Mouse (Mus musculus) intestine, embryonic 14.5 days (tissue): ENCODE measurements around the gene Zbtb49. TPM values are rescaled to one million over a fixed set of nuclear protein-coding genes. Genes with fewer than 3 reads are reported as not detected.

Source experiments
- ATAC-seq: fragments of 200-750 bp; cut with Nextera tagmentation; replicated peaks from 2 replicates; pipeline ENCODE4 v1.8.0; 2017; ENCODE audit warnings: low read depth, moderate number of reproducible peaks, moderate TSS enrichment, moderate library complexity; ENCODE audit not compliant: low FRiP score, low TSS enrichment
- DNase-seq: peaks from one replicate; pipeline ENCODE4 v3.0.0-alpha.2; 2018; ENCODE audit warnings: low spot score
- H3K27ac ChIP-seq: fragments of 300-500 bp; sonication (generic); 2 replicates; pipeline ENCODE4 v1.5.1; 2014; ENCODE audit warnings: low read depth, mild to moderate bottlenecking, control low read depth
- H3K27me3 ChIP-seq: fragments of 300-500 bp; sonication (generic); replicated peaks from 2 replicates; pipeline ENCODE4 v1.6.1; 2014; ENCODE audit warnings: low read length, control low read depth; ENCODE audit not compliant: control insufficient read depth, insufficient read depth
- H3K36me3 ChIP-seq: fragments of 300-500 bp; sonication (generic); 2 replicates; pipeline ENCODE4 v1.6.1; 2014; ENCODE audit warnings: low read length, control low read depth; ENCODE audit not compliant: control insufficient read depth, insufficient read depth
- H3K4me1 ChIP-seq: fragments of 300-500 bp; sonication (generic); replicated peaks from 2 replicates; pipeline ENCODE4 v1.6.1; 2014; ENCODE audit warnings: low read length, control low read depth, mixed read lengths; ENCODE audit not compliant: control insufficient read depth, insufficient read depth
- H3K4me2 ChIP-seq: fragments of 300-500 bp; sonication (generic); 2 replicates; pipeline ENCODE4 v1.6.1; 2014; ENCODE audit warnings: low read length
- H3K4me3 ChIP-seq: fragments of 300-500 bp; sonication (generic); 2 replicates; pipeline ENCODE4 v1.5.1; 2014; ENCODE audit warnings: low read depth, low read length, control low read depth, mixed read lengths
- H3K9ac ChIP-seq: fragments of 300-500 bp; sonication (generic); 2 replicates; pipeline ENCODE4 v1.6.1; 2014; ENCODE audit warnings: mild to moderate bottlenecking, low read length
- H3K9me3 ChIP-seq: fragments of 300-500 bp; sonication (generic); 2 replicates; pipeline ENCODE4 v1.6.1; 2016; ENCODE audit warnings: low read length, control low read depth; ENCODE audit not compliant: control insufficient read depth
- WGBS: fragments of 180-500 bp; shearing (Covaris S2); extraction: QIAGEN DNeasy Blood & Tissue Kit; methylation state at CpG from one replicate; pipeline ENCODE4 v1.1.7; 2014; 5-methylcytosine and 5-hydroxymethylcytosine counted together
- polyA plus RNA-seq: library from polyadenylated mRNA; unstranded; fragments of >200 nt; fragmentation: Nextera tagmentation; extraction: Ambion mirVana; gene quantifications from 2 replicates; pipeline ENCODE4 v1.2.1, GENCODE M21; 2014

Gene Zbtb49
- polyA plus RNA-seq, 1 experiment from 2014 or later = 10.5 TPM

- no peaks in the 10 kb centered on the region for H3K9me3 ChIP-seq
- no peak overlapping the region for H3K4me2 ChIP-seq
- no peak overlapping the region for H3K4me3 ChIP-seq
Measured at GRCm38 (mm10) chr5:38174256-38174912, 45.9 kb downstream of the Zbtb49 start.

DNA sequence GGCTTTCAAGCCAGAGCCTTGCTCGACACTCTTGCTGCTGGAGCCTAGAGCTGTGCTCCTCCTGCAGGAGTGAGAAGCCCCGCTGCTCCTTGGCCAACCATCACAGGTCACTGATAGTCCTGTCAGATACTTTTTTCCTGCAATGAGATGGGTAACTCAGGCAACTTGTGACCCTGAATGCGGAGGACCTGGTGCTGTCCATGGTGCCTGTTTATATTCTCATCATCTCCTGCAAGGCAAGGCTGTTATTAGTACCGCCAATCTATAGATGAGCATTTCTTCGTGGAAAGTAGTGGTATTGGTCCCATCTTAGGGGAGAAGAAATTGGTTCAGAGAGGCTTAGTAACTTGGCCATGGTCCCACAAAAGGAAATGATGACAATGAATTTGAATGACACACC is 46.5 kb downstream of the Zbtb49 start:
- Histone ChIP-seq H3K36me3 (no peaks in the 10 kb centered on the region), H3K27ac (no peak overlapping the region), H3K9me3 (no peaks in the 10 kb centered on the region), H3K4me1 (no peaks in the 10 kb centered on the region), H3K4me3 (no peak overlapping the region), H3K4me2 (no peak overlapping the region), H3K27me3 (no peaks in the 10 kb centered on the region), H3K9ac (no peak overlapping the region)
- 38% methylated on average over 5 of the region's 5 CpGs for WGBS
- DNase-seq (no peak), ATAC-seq (no peak)

More at GRCm38 (mm10) chr5:38174256-38174912, 45.9 kb downstream of the Zbtb49 start:
- no peak for DNase-seq
- no peaks in the 10 kb centered on the region for H3K4me1 ChIP-seq
- H3K27me3 ChIP-seq = no peaks in the 10 kb centered on the region
- 75% methylated on average over 16 of the region's 16 CpGs for WGBS
- H3K27ac ChIP-seq = no peak overlapping the region
- ATAC-seq = no peak
- H3K36me3 ChIP-seq = no peaks in the 10 kb centered on the region
- H3K9ac ChIP-seq = no peak overlapping the region

- no peaks in the 10 kb centered on the region for H3K27me3 ChIP-seq
- H3K9ac ChIP-seq = no peak overlapping the region
- no peak overlapping the region for H3K27ac ChIP-seq
- no peak overlapping the region for H3K4me3 ChIP-seq
- ATAC-seq (no peak), DNase-seq (no peak)
- H3K4me1 ChIP-seq = no peaks in the 10 kb centered on the region
- no peak overlapping the region for H3K4me2 ChIP-seq
- WGBS = 68% methylated on average over 11 of the region's 11 CpGs
- no peaks in the 10 kb centered on the region for H3K9me3 ChIP-seq
- no peaks in the 10 kb centered on the region for H3K36me3 ChIP-seq
Measured at GRCm38 (mm10) chr5:38168497-38168896, 51.8 kb downstream of the Zbtb49 start.

DNA sequence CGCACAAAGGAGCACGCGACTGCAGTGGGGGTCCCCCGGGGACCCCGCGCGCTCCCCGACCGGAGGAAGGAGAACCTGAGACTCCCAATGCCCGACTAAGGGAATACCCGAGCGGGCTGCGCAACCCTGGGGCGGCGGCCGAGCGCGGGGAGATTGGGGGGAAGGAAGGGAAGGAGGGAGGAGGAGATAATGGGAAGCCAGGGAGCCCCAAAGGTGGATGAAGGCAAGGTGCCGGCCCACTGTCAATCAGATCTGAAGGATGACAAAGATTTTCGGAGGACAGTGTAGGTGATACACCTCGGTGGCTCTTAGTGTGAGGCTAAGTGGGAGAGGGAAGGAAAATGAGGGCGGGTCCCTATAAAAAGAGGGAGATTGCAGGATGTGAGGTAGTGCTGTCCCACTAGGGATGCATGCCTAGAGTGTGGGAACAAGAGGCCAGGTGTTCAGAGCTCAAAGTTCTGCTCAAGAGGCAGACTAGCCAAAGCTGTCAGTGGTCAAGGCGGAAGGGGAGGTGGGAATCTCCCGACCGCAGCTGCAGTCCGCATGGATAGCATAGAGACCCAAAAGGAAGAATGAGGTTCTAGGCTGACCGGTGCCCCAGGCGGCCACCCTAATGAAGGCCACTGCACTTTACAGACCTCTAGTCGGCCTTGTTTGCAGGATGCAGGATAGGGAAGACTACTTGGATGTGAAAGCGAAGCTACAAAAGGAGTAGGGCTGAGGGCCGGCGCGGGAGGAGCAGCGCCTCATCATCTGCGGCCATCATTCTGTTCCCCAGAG is 60.4 kb downstream of the Zbtb49 start, which contains the start of gene Nsg1:
TSS of gene Nsg1 (minus strand) at position 274 of the 780 bp plus-strand sequence.
- peak; percentile 69 for DNase-seq
- Histone ChIP-seq H3K4me1 (0 out of 2 replicates have a peak, but pooled peaks cover 5% of the 10 kb centered on the region), H3K9me3 (no peaks in the 10 kb centered on the region), H3K4me2 (peak within 1 kb of the TSS; percentile 78), H3K27me3 (peaks cover 24% of the 10 kb centered on the region), H3K9ac (peak within 1 kb of the TSS; percentile 72), H3K4me3 (peak within 1 kb of the TSS; percentile 84), H3K27ac (no peak within 1 kb of the TSS), H3K36me3 (peaks cover 18% of the 10 kb centered on the region)
- peak; percentile 33 for ATAC-seq
- WGBS = 12% methylated on average over 35 of the region's 35 CpGs

DNA sequence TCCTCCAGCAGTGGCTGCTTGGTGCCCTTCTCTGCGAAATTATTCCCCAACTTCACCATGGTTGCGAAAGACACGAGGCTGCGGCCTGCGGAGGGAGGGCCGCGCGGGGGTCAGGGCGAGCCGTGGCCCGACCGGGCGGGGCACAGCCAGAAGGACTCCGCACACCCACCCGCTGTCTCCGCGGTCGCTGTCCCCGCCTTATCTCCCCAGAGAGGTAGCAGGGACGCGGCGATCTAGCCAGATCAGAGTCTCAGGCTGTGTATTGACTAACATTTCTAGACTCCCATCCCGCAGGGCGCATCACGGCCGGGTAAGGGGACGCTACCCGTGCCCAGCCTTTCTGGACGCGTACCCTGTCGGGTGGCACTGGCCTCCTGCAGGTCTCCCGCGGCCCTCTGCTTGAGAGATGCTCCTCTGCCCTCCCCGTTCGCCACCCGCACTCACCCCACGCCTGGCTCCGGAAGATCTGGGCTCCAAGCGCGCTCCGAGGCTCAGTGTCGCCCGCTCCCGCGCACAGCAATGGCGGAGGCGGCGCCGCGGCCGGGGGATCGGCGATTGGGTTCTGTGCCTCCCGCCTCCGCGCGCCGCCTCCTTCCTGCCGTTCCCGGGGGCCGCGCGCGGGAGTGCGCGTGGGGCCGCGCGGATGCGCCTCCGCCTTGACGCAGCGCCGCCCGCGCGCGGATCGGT is 61.2 kb downstream of the Zbtb49 start:
- 0 out of 2 replicates have a peak, but pooled peaks cover 5% of the 10 kb centered on the region for H3K4me1 ChIP-seq
- peak overlapping the region; percentile 72 for H3K9ac ChIP-seq
- under 1% methylated on average over 79 of the region's 79 CpGs for WGBS
- no peaks in the 10 kb centered on the region for H3K9me3 ChIP-seq
- ATAC-seq = peak; percentile 62
- peak; percentile 77 for DNase-seq
- peak overlapping the region; percentile 78 for H3K4me2 ChIP-seq
- H3K4me3 ChIP-seq = peak overlapping the region; percentile 84
- H3K27me3 ChIP-seq = peaks cover 24% of the 10 kb centered on the region
- peaks cover 26% of the 10 kb centered on the region for H3K36me3 ChIP-seq
- H3K27ac ChIP-seq = no peak overlapping the region

DNA sequence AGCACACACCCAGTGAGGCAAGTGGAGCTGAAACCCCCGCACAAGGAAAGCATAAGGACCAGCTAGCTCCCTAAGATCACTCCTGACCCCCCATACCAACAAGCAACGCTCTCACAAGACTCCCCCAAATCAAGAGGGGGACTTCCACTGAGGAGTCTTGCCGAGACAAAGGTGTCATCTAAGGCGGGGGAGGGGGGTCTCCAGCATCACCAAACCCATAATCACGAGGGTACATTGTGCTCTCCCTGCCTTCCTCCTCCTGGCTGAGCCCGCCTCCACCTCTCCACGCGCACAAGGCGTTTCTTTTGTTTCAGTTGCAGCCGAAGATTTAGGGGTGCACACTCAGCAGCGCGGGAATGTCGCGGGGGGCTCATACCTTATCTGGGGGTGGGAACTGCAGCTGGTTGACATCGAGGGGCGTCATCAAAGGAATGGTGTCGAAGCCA is 61.7 kb downstream of the Zbtb49 start:
- ATAC-seq (peak; percentile 2; the same call in 1 of the 2 replicates), DNase-seq (peak; percentile 56)
- H3K4me2 ChIP-seq = peak overlapping the region; percentile 78

DNA sequence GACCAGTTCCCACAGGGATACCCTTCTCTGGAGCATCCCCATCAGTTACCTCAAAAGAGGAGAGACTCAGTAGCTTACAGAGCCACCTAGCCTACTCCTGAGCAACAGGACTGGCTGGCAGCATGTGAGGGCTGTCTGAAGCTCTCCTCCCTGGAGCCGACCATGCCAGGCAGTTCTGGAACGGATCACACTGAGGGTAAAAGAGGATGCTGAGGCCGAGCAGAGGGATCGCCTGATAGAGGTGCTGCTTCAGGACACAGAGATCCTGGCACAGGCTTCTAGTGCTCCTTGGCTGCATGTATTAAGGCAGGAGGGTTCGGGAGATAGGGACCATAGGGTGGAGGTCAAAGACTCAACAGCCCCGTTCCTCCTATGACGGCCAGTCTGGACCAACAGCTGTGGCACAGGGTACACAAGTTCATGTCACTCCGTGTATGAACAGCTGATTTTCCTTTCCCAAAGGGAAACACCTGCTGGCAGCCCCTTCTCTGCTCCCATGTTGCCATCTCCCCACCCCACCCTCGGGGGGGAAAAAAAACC is 62.7 kb downstream of the Zbtb49 start:
- Histone ChIP-seq H3K27ac (no peak overlapping the region), H3K9me3 (no peaks in the 10 kb centered on the region), H3K9ac (no peak overlapping the region), H3K27me3 (peaks cover 20% of the 10 kb centered on the region), H3K4me2 (peak overlapping the region; percentile 78; the same call in 1 of the 2 replicates), H3K36me3 (peaks cover 36% of the 10 kb centered on the region), H3K4me1 (0 out of 2 replicates have a peak, but pooled peaks cover 5% of the 10 kb centered on the region), H3K4me3 (peak overlapping the region; percentile 84; the same call in 1 of the 2 replicates)
- 74% methylated on average over 9 of the region's 9 CpGs for WGBS
- no peak for DNase-seq
- ATAC-seq = no peak

More for the DNA sequence above, 61.7 kb downstream of the Zbtb49 start:
- Histone ChIP-seq H3K9me3 (no peaks in the 10 kb centered on the region), H3K4me1 (0 out of 2 replicates have a peak, but pooled peaks cover 5% of the 10 kb centered on the region), H3K27me3 (peaks cover 24% of the 10 kb centered on the region), H3K36me3 (peaks cover 30% of the 10 kb centered on the region), H3K9ac (peak overlapping the region; percentile 72), H3K4me3 (peak overlapping the region; percentile 84), H3K27ac (no peak overlapping the region)
- WGBS = 6% methylated on average over 17 of the region's 17 CpGs

- 86% methylated on average over 5 of the region's 5 CpGs for WGBS
- no peak overlapping the region for H3K4me2 ChIP-seq
- H3K4me3 ChIP-seq = no peak overlapping the region
- H3K9ac ChIP-seq = no peak overlapping the region
- H3K9me3 ChIP-seq = no peaks in the 10 kb centered on the region
- H3K36me3 ChIP-seq = peaks cover 59% of the 10 kb centered on the region
- H3K4me1 ChIP-seq = no peaks in the 10 kb centered on the region
- no peaks in the 10 kb centered on the region for H3K27me3 ChIP-seq
- ATAC-seq (no peak), DNase-seq (no peak)
- no peak overlapping the region for H3K27ac ChIP-seq
Measured at GRCm38 (mm10) chr5:38153636-38154035, 66.6 kb downstream of the Zbtb49 start.
